Mouse (Mus musculus) bone marrow, adult 2 months (tissue): Measurements from ENCODE around the gene Fkbp6.

Experiments used
- CTCF ChIP-seq: fragments of 200-500 bp; IDR thresholded peaks from 2 replicates; pipeline ENCODE4 v1.5.1; 2011; ENCODE audit warnings: low read length, control low read depth; ENCODE audit not compliant: control insufficient read depth, insufficient read depth
- POLR2A ChIP-seq: fragments of 200-500 bp; IDR thresholded peaks from 2 replicates; pipeline ENCODE4 v1.6.1; 2011; ENCODE audit warnings: low read depth, mild to moderate bottlenecking, control low read depth, low read length, borderline replicate concordance; ENCODE audit not compliant: control insufficient read depth

DNA sequence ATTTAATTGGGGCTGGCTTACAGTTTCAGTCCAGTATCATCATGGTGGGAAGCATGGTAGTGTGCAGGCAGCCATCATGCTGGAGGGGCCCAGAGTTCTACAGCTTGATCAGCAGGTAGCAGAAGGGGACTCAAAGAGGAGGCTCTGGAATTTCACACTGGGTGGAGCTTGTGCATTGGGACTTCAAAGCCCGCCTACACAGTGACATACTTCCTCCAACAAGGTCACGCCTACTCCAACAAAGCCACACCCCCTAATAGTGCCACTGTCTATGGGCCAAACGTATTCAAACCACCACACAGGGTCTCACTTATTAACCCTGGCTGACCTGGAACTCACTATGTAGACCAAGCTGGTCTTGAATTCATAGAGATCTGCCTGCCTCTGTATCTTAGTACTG is 93.7 kb downstream of the Fkbp6 start:
- TF ChIP-seq CTCF, result no peak
- TF ChIP-seq POLR2A, result no peak
